Mouse (Mus musculus): ENCODE data around the gene Celsr2.

DNA sequence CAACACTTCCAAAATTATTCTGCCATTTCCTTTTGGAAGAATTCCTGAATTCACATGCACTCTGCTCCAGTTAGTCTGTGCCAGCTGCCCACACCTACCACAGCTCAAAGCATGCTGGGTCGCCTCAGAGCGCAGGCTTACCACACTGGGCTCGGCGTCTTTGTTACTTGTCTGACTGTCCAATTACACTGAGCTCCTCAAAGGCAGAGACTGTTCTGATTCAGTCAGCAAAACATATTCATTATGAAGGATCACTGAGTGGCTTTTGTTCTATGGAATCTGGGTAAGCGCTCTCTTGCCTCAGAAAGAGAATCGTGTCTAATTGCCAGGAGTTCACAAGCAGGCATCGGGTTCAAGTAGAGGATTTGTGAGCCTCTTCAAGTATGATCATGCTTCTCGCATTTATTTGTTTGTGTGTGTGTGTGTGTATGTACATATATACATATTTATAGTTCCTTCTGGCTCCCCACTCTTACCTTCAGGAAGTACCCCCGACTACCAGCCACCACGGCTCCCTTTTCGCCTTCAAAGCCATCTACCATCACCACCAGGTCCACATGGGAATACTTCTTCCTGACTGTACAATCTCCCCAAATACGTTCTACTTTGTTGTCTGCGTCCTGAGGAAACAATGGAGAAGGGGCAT is 17.3 kb upstream of the Celsr2 start:
- no peak for TF ChIP-seq CTCF (IDR thresholded peaks at IDR 0.05; ENCODE audit: low read depth, low read length)
- no peak for TF ChIP-seq GATA1 (IDR thresholded peaks at IDR 0.05; ENCODE audit: borderline replicate concordance, low read length)
- no peak for TF ChIP-seq POLR2AphosphoS5 (IDR thresholded peaks at IDR 0.05; ENCODE audit: insufficient replicate concordance, low read depth, low read length)
- TF ChIP-seq GATA2 (IDR thresholded peaks at IDR 0.05; ENCODE audit: borderline replicate concordance, low read depth, low read length): no peak

Measured in G1E (cell line).